Mouse (Mus musculus) cortical plate, adult 2 months (tissue): ENCODE measurements around the gene Cryba4.

Experiments used
- CTCF ChIP-seq: fragments of 200-500 bp; IDR thresholded peaks from 2 replicates; pipeline ENCODE4 v1.5.1; 2011; ENCODE audit warnings: mild to moderate bottlenecking, control low read depth, low read length; ENCODE audit not compliant: insufficient read depth; ENCODE audit errors: extremely low read depth
- POLR2A ChIP-seq: fragments of 200-500 bp; IDR thresholded peaks from 2 replicates; pipeline ENCODE4 v1.6.1; 2011; ENCODE audit warnings: mild to moderate bottlenecking, low read length, control low read depth; ENCODE audit not compliant: insufficient read depth; ENCODE audit errors: extremely low read depth

- TF ChIP-seq CTCF (no peak), POLR2A (no peak)
These were observed 43.2 kb upstream of the Cryba4 start for GRCm38 (mm10) chr5:112295564-112295963.
